Mouse (Mus musculus): ENCODE data around the gene Msantd4.
A peak's percentile ranks its signal among the peaks of the same experiment; 100 is the strongest.
"Not testable (repeated sequence)": the region's sequence is repeated elsewhere in the genome, so short reads cannot be mapped to it uniquely, and the experiment has no call there.

Gene Msantd4

DNA sequence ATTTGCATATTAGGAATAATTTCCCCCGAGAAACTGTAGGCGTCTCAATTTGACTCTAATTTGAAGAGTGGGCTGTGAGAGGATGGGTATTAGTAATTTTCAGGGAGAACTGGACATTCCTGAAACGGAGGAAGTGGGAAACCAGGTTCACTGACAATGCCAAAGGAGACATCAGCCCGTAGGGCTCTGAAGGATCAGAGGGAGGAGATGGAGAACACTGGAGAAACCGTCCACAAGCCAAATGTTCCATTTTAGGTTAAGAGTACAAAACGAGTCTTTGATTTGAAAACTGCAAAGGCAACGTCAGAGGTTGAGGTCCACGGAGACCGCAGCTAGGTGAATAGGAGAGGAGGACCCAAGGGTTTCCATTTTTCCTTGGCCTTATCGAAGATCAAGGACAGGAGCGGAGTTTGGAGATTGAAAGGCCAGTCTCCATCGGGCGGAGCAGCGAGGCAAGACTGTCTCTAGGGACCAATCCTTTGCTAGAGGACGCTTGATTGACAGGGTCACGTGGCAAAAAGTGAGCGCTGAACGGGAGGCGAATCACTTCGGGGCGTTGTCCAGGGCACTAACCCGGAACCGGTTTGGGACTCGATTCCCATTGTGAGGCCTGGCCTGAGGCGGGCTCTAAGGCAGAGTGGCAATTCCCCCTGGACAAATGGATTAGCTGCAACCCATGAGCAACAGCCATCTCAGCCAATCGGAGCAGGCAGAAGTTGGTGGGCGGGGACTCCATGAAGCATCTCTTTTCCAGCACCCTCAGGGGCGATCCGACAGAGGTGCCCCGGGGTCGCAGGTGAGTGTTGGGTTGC, at the start of gene Msantd4:
Gene Msantd4, plus strand, starts transcription at position 735 of the 812 bp plus-strand sequence.
- peak; percentile 84 to 87 for DNase-seq

DNA sequence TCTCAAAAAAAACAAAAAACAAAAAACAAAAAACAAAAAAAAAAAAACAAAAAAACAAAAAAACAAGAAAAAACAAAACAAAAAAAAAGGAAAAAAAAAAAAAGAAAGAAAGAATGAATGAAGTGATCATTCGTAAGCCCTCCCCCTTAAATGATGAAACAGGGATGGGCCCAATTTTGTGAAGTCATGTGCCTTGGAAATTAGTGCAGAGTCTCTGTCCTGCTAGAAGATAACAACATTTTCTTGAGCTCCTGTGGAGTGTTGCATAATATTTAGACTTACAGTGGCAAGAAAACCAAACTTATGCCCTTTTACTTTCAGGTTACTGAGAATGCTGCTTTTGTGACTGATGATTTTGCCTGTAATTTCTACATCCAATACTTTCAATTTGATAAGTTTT, 23.2 kb upstream of the Msantd4 start:
- no peak for DNase-seq

DNA sequence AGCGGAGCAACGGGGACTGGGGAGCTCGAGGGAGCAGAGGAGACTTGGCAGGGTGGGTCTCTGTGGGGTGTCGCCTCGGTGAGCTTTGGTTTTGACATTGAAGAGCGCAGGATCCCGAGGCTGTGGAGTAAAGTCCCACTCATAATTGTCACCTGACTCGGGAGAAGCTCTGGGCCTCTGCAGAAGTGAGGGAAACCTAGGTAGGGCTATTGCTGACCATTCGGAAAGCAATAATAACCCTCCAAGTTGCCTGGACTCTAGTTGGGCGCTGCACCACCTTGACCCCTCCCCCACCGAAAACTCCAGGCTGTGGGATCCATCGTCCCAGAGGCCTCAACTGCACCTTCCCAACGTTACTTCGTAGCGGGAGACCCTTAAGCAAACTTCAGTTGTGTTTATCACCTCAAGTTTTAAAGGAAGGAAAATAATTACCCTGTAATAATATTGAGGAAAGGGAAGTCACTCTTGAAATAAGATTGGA, 318 bp downstream of the Msantd4 start:
- DNase-seq = no peak

DNA sequence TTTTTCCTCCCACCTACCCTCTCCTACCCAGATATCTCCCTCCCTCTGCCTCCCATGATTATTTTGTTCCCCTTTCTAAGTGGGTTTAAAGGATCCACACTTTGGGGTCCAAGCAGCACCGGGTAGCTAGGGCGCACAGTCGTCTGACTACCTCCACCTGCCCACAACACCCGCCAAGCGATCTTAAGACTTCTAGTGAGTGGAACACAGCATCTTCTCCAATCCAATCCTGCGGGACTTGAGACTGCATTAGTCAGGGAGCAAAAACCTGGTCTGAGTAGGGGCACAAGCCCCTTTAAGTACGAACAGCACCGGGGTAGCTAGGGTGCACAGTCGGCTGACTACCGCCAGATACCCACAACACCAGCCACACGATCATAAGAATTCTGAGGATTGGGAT, 24.4 kb downstream of the Msantd4 start:
- not testable (repeated sequence) for DNase-seq

All from spleen, adult 18-20 months (tissue).